Mouse (Mus musculus) CH12.LX (cell line): Measurements from ENCODE around the gene Csrp1. TPM values are rescaled to one million over a fixed set of nuclear protein-coding genes. Genes with fewer than 3 reads are reported as not detected.

Experiments used
- DNase-seq: peaks from one replicate; pipeline ENCODE4 v3.0.0-alpha.2; 2013; ENCODE audit errors: extremely low read depth
- H3K27ac ChIP-seq: 2 replicates; pipeline ENCODE4 v1.5.1; 2012; ENCODE audit warnings: low read depth, mild to moderate bottlenecking, control low read depth, moderate library complexity; ENCODE audit not compliant: insufficient read depth
- H3K27me3 ChIP-seq: replicated peaks from 2 replicates; pipeline ENCODE3; 2012; ENCODE audit warnings: inconsistent platforms
- H3K36me3 ChIP-seq, 2 experiments: replicated peaks in 1 of 2; 2 replicates each; pipeline versions ENCODE3 to v1.6.1; 2012; ENCODE audit warnings: inconsistent platforms in 1 of 2, low read length in 1 of 2, mild to moderate bottlenecking in 1 of 2, mixed read lengths in 1 of 2, moderate library complexity in 1 of 2; ENCODE audit not compliant: control insufficient read depth in 1 of 2, insufficient read depth in 1 of 2
- H3K4me1 ChIP-seq, 2 experiments: 2 replicates each; pipeline ENCODE4 v1.6.1; 2012; ENCODE audit warnings: inconsistent platforms in 1 of 2, moderate library complexity in 1 of 2; ENCODE audit not compliant: insufficient read depth in 2 of 2, control insufficient read depth in 1 of 2
- H3K4me2 ChIP-seq: 2 replicates; pipeline ENCODE4 v1.6.1; 2012; ENCODE audit warnings: low read depth, mild to moderate bottlenecking, control low read depth; ENCODE audit not compliant: poor library complexity, insufficient read depth, severe bottlenecking
- H3K4me3 ChIP-seq, 3 experiments: fragments of 150-350 bp in 1 of 3; sonication (generic) in 1 of 3; replicated peaks in 1 of 3; 2 replicates each; pipeline versions ENCODE3 to v1.5.1; 2011 to 2012; ENCODE audit warnings: low read depth in 2 of 3, low read length in 2 of 3, mild to moderate bottlenecking in 2 of 3, moderate library complexity in 2 of 3, control low read depth in 1 of 3, improper control_type of control experiment in 1 of 3, inconsistent platforms in 1 of 3, mixed read lengths in 1 of 3; ENCODE audit not compliant: poor library complexity in 1 of 3
- H3K79me2 ChIP-seq: replicated peaks from 2 replicates; pipeline ENCODE4 v1.6.1; 2012; ENCODE audit warnings: mild to moderate bottlenecking, moderate library complexity; ENCODE audit not compliant: control insufficient read depth, poor library complexity, insufficient read depth, severe bottlenecking; ENCODE audit errors: extremely low read depth
- H3K9ac ChIP-seq: 2 replicates; pipeline ENCODE4 v1.6.1; 2012; ENCODE audit warnings: low read depth, mild to moderate bottlenecking, control low read depth, moderate library complexity; ENCODE audit not compliant: insufficient read depth
- H3K9me3 ChIP-seq: replicated peaks from 2 replicates; pipeline ENCODE3; 2012; ENCODE audit warnings: low read length, inconsistent platforms, mixed read lengths
- CHD2 ChIP-seq: IDR thresholded peaks from 2 replicates; pipeline ENCODE4 v1.6.1; 2011; ENCODE audit warnings: low read length, improper control_type of control experiment
- CTCF ChIP-seq, 2 experiments: IDR thresholded peaks in 1 of 2; conservative IDR thresholded peaks in 1 of 2; 2 replicates each; pipeline ENCODE4 v1.5.1; 2011 to 2012; ENCODE audit warnings: low read depth in 2 of 2, low read length in 2 of 2, improper control_type of control experiment in 1 of 2, inconsistent platforms in 1 of 2, mild to moderate bottlenecking in 1 of 2, moderate library complexity in 1 of 2
- E2F4 ChIP-seq: IDR thresholded peaks from 2 replicates; pipeline ENCODE4 v1.6.1; 2011; ENCODE audit warnings: low read depth, low read length, improper control_type of control experiment; ENCODE audit not compliant: insufficient replicate concordance
- EP300 ChIP-seq: IDR thresholded peaks from 2 replicates; pipeline ENCODE4 v1.6.1; 2011; ENCODE audit warnings: low read length, improper control_type of control experiment
- GABPA ChIP-seq: IDR thresholded peaks from 2 replicates; pipeline ENCODE4 v1.6.1; 2012; ENCODE audit warnings: low read depth, low read length, improper control_type of control experiment, inconsistent platforms; ENCODE audit not compliant: insufficient replicate concordance
- HCFC1 ChIP-seq: IDR thresholded peaks from 2 replicates; pipeline ENCODE4 v1.6.1; 2012; ENCODE audit warnings: low read depth, mild to moderate bottlenecking, inconsistent platforms, low read length, improper control_type of control experiment
- IRF4 ChIP-seq: IDR thresholded peaks from 2 replicates; pipeline ENCODE4 v1.6.1; 2014; ENCODE audit warnings: low read depth, mild to moderate bottlenecking, inconsistent platforms, low read length, improper control_type of control experiment
- JUN ChIP-seq: IDR thresholded peaks from 2 replicates; pipeline ENCODE4 v1.6.1; 2011; ENCODE audit warnings: low read depth, mild to moderate bottlenecking, low read length, improper control_type of control experiment, moderate library complexity; ENCODE audit not compliant: insufficient read depth
- KAT2A ChIP-seq: IDR thresholded peaks from 2 replicates; pipeline ENCODE4 v1.6.1; 2012; ENCODE audit warnings: low read length, improper control_type of control experiment, inconsistent platforms; ENCODE audit not compliant: insufficient replicate concordance
- MAFK ChIP-seq: IDR thresholded peaks from 2 replicates; pipeline ENCODE4 v1.6.1; 2011; ENCODE audit warnings: low read length, improper control_type of control experiment; ENCODE audit not compliant: insufficient replicate concordance
- MAZ ChIP-seq: IDR thresholded peaks from 2 replicates; pipeline ENCODE4 v1.6.1; 2012; ENCODE audit warnings: low read depth, mild to moderate bottlenecking, inconsistent platforms, low read length, improper control_type of control experiment, moderate library complexity
- MEF2A ChIP-seq: IDR thresholded peaks from 2 replicates; pipeline ENCODE4 v1.6.1; 2014; ENCODE audit warnings: low read depth, mild to moderate bottlenecking, inconsistent platforms, low read length, improper control_type of control experiment, borderline replicate concordance
- MXI1 ChIP-seq: IDR thresholded peaks from 2 replicates; pipeline ENCODE4 v1.6.1; 2011; ENCODE audit warnings: mild to moderate bottlenecking, low read depth, low read length, improper control_type of control experiment
- NRF1 ChIP-seq: IDR thresholded peaks from 2 replicates; pipeline ENCODE4 v1.6.1; 2014; ENCODE audit warnings: low read depth, mild to moderate bottlenecking, inconsistent platforms, low read length, improper control_type of control experiment, moderate library complexity
- PAX5 ChIP-seq: IDR thresholded peaks from 2 replicates; pipeline ENCODE4 v1.6.1; 2012; ENCODE audit warnings: low read length, inconsistent platforms, mixed read lengths
- POLR2A ChIP-seq: IDR thresholded peaks from 2 replicates; pipeline ENCODE4 v1.6.1; 2011; ENCODE audit warnings: low read depth, mild to moderate bottlenecking, improper control_type of control experiment, low read length
- POLR2AphosphoS2 ChIP-seq: IDR thresholded peaks from 2 replicates; pipeline ENCODE4 v1.6.1; 2011; ENCODE audit warnings: low read depth, low read length, improper control_type of control experiment
- RAD21 ChIP-seq: IDR thresholded peaks from 2 replicates; pipeline ENCODE4 v1.6.1; 2011; ENCODE audit warnings: low read depth, mild to moderate bottlenecking, low read length, improper control_type of control experiment, moderate library complexity
- RCOR1 ChIP-seq: conservative IDR thresholded peaks from 2 replicates; pipeline ENCODE4 v1.6.1; 2012; ENCODE audit warnings: low read depth, mild to moderate bottlenecking, inconsistent platforms, low read length, improper control_type of control experiment
- SIN3A ChIP-seq: IDR thresholded peaks from 2 replicates; pipeline ENCODE4 v1.6.1; 2012; ENCODE audit warnings: low read length, improper control_type of control experiment, inconsistent platforms
- TBP ChIP-seq: conservative IDR thresholded peaks from 2 replicates; pipeline ENCODE4 v1.6.1; 2011; ENCODE audit warnings: low read depth, low read length, improper control_type of control experiment
- UBTF ChIP-seq: IDR thresholded peaks from 2 replicates; pipeline ENCODE4 v1.6.1; 2012; ENCODE audit warnings: low read depth, mild to moderate bottlenecking, inconsistent platforms, low read length, improper control_type of control experiment, moderate library complexity
- USF1 ChIP-seq: IDR thresholded peaks from 2 replicates; pipeline ENCODE4 v1.6.1; 2014; ENCODE audit warnings: low read depth, mild to moderate bottlenecking, inconsistent platforms, low read length, improper control_type of control experiment
- USF2 ChIP-seq: conservative IDR thresholded peaks from 2 replicates; pipeline ENCODE4 v1.6.1; 2011; ENCODE audit warnings: low read depth, low read length, improper control_type of control experiment
- ZC3H11A ChIP-seq: IDR thresholded peaks from 2 replicates; pipeline ENCODE4 v1.6.1; 2012; ENCODE audit warnings: low read depth, mild to moderate bottlenecking, inconsistent platforms, low read length, improper control_type of control experiment
- ZMIZ1 ChIP-seq: IDR thresholded peaks from 2 replicates; pipeline ENCODE4 v1.6.1; 2012; ENCODE audit warnings: low read depth, mild to moderate bottlenecking, inconsistent platforms, low read length, improper control_type of control experiment
- dilution Hi-C: fragments of 300-500 bp; cut with MboI; formaldehyde crosslinking; loops from 2 replicates; pipeline ENCODE4 v1.14.3; 2020; ENCODE audit warnings: low sequenced_read_pairs; ENCODE audit not compliant: extremely low pct_unique_long_range_greater_than_20kb, extremely low pct_ligation_motif_present
- in situ Hi-C: fragments of 300-500 bp; cut with MboI; formaldehyde crosslinking; loops from 3 replicates; pipeline ENCODE4 v1.14.3; 2019; ENCODE audit warnings: low sequenced_read_pairs, low pct_ligation_motif_present, low pct_unique_long_range_greater_than_20kb, mixed read lengths
- polyA plus RNA-seq: library from polyadenylated mRNA; unstranded; fragments of >175 nt; gene quantifications from 2 replicates; pipeline ENCODE4 v1.2.1, GENCODE M21; 2012; ENCODE audit warnings: low read depth; ENCODE audit not compliant: insufficient read length
- total RNA-seq, 2 experiments: library from RNA; depleted of rRNA; stranded (reverse); fragments of 300-350 nt in 1 of 2; fragments of >200 nt in 1 of 2; gene quantifications; 2 replicates each; pipeline ENCODE4 v1.2.3; 2012 to 2014

The Csrp1 gene
- total and polyA plus RNA-seq, 3 experiments = 45.9 to 54.3 (median 49.4) TPM

DNA sequence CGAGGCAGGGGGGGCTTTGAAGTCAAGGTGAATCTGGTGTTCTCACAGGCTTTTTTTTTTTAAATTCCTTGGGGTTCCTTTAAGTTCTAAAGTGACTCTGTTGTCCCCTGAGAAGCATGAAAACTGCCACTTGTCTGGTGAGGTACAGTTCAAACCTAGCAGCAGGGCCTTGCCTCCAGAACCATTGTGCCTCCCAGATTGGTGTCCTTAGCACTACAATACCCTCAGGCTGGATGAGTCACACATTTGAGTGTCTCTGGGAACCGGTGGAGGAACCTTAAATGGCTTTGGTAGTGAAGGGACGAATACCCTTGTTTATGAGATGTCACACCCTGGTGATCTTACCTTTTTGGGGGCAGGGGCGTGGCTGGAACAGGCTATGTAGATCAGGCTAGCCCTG lies 4.3 kb downstream of the Csrp1 start:
- Histone ChIP-seq H3K4me1 (peaks cover 4 to 29% of the 10 kb centered on the region in 2 experiments; a peak in 3 of 4 replicates), H3K4me3 (no peak overlapping the region), H3K36me3 (peaks cover 0 to 4% of the 10 kb centered on the region in 2 experiments), H3K27me3 (no peaks in the 10 kb centered on the region), H3K4me2 (no peak overlapping the region), H3K27ac (no peak overlapping the region), H3K9ac (no peak overlapping the region), H3K79me2 (no peaks in the 10 kb centered on the region), H3K9me3 (no peaks in the 10 kb centered on the region)
- in situ Hi-C loops (loop anchor here (5.0 kb wide), 2 partner anchors 33 to 58 kb away; no protein-coding TSS in a partner anchor), dilution Hi-C loops (no loop called here)
- DNase-seq = no peak
- TF ChIP-seq E2F4 (no peak), ZMIZ1 (no peak), RAD21 (no peak), USF2 (no peak), MXI1 (no peak), POLR2AphosphoS2 (no peak), CHD2 (no peak), SIN3A (no peak), POLR2A (no peak), GABPA (no peak), UBTF (no peak), JUN (no peak), ZC3H11A (no peak), USF1 (no peak)

DNA sequence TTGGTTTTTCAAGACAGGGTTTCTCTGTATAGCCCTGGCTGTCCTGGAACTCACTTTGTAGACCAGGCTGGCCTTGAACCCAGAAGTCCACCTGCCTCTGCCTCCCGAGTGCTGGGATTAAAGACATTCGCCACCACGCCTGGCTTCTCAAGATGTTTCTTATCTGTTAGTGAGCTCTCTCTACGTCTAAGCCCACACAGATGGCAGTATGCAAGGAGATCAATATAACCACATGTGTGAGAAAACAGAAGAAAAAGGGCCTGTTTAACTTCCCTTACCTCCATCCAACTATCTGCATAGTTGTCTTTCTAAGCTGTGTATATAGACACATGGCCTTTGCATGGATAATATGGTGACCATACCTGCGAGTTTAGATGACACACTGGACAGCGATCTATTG lies 5.5 kb downstream of the Csrp1 start:
- H3K4me1 ChIP-seq = peaks cover 8 to 27% of the 10 kb centered on the region in 2 experiments

DNA sequence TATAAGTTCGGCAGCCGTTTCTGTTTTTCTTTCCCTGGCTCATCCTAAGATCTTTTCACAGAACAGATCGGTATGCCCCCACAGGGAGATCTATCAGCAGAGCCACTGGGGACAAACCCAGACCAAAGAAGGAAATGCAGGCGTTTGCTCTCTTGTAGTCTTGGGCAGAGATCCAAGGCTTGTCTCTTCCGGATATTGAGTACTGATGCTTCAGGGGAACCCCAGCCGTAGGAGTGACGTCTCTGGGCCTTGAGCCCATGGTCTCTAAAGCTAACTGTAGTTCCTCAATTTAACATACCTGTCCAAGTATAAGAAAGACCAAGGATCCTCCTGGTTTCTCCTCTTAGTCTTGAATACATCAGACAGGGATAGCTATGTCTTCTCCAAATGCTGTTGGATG lies 6.1 kb downstream of the Csrp1 start:
- DNase-seq = no peak

More for the DNA sequence above, 5.5 kb downstream of the Csrp1 start:
- no peak for TF ChIP-seq IRF4
- Histone ChIP-seq H3K79me2 (no peaks in the 10 kb centered on the region), H3K27me3 (no peaks in the 10 kb centered on the region), H3K4me2 (no peak overlapping the region), H3K4me3 (no peak overlapping the region), H3K9ac (no peak overlapping the region), H3K27ac (no peak overlapping the region), H3K9me3 (no peaks in the 10 kb centered on the region), H3K36me3 (peaks cover 0 to 4% of the 10 kb centered on the region in 2 experiments)
- dilution Hi-C loops = no loop called here
- DNase-seq = no peak
- in situ Hi-C loops = no loop called here

More for the DNA sequence above, 6.1 kb downstream of the Csrp1 start:
- Histone ChIP-seq H3K4me1 (peaks cover 6 to 28% of the 10 kb centered on the region in 2 experiments), H3K27me3 (no peaks in the 10 kb centered on the region), H3K4me2 (no peak overlapping the region), H3K36me3 (peaks cover 0 to 4% of the 10 kb centered on the region in 2 experiments), H3K79me2 (no peaks in the 10 kb centered on the region), H3K27ac (no peak overlapping the region), H3K4me3 (no peak overlapping the region), H3K9me3 (no peaks in the 10 kb centered on the region), H3K9ac (no peak overlapping the region)
- dilution Hi-C loops (no loop called here), in situ Hi-C loops (no loop called here)
- TF ChIP-seq E2F4 (no peak), USF2 (no peak), EP300 (no peak), CHD2 (no peak), PAX5 (no peak), CTCF (conservative IDR thresholded peaks at IDR 0.05 in 1 of 2, IDR thresholded peaks at IDR 0.05 in 1 of 2; ENCODE audit: low read depth in 2 of 2, low read length in 2 of 2) (no peak), MAZ (no peak), HCFC1 (no peak), MEF2A (no peak), KAT2A (no peak), UBTF (no peak), MAFK (no peak), POLR2AphosphoS2 (no peak), MXI1 (no peak), TBP (no peak), RCOR1 (no peak), NRF1 (no peak), USF1 (no peak)
